Comparison of ENCODE assay signal across 8 mouse cellular contexts in the genomic region with DNA sequence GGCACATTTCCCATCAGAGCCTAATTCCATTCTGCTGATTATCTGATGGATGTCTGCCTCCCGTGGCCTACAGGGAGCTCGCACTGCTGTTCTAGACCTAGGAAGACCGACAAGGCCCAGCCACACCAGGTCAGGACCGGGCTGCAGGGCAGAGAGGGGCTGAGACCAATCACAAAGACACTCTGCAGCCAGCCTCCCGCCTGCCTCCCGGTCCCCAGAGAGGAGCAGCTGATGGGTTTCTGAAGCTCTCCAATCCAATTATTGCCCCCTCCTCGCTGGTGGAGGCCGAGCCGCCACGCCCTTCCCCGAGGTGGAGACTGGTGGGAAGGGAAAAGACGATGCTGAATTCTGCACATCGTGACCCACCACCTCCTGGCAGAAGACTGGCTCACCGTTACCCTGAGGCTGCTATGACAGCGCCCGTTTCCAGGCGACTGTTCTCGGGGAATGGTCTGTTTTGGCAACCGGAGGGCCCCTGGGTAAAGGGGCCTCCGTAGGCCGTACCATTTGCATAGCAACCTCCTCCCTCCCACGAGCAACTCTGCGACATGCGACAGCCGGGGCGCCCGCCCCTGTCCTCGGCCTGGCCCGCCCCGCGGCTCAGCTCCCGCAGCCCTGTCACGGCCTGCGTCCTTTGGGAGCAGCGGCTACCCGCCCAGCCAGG. TPM values are rescaled to one million over a fixed set of nuclear protein-coding genes. Genes with fewer than 3 reads are reported as not detected.
DNase-seq lines count a peak whose midpoint lies in the region; ATAC-seq and TF ChIP-seq lines count a peak whose summit lies in the region.

No protein-coding gene starts in this region.

- H3K4me2 ChIP-seq in heart, embryonic 12.5 days, result peak overlapping the region; percentile 78
- peak overlapping the region; percentile 66 for H3K4me2 ChIP-seq in kidney, embryonic 16.5 days (replicated peaks; ENCODE audit: low read depth, low read length)
- H3K4me2 ChIP-seq in midbrain, postnatal 0 days (ENCODE audit: low read depth, low read length, poor library complexity, severe bottlenecking), result peak overlapping the region; percentile 57

- peak; percentile 92 for DNase-seq in brain, embryonic 14.5 days (ENCODE audit: low read depth)
- peak; percentile 90 for DNase-seq in liver
- DNase-seq in midbrain, postnatal 0 days (ENCODE audit: low spot score), result peak; percentile 89
- DNase-seq in spleen, postnatal 36 days (ENCODE audit: low spot score in 2 of 2), result peak; percentile 83 to 84

- WGBS in heart, embryonic 12.5 days, result under 1% methylated on average over 35 of the region's 36 CpGs
- WGBS in kidney, embryonic 16.5 days, result under 1% methylated on average over 36 of the region's 36 CpGs
- 2% methylated on average over 32 of the region's 36 CpGs for WGBS in midbrain, postnatal 0 days

- H3K27ac ChIP-seq in heart, embryonic 12.5 days (ENCODE audit: poor library complexity, severe bottlenecking), result peak overlapping the region; percentile 96
- peak overlapping the region; percentile 85 for H3K27ac ChIP-seq in kidney, embryonic 16.5 days (ENCODE audit: low read length)
- H3K27ac ChIP-seq in midbrain, postnatal 0 days (ENCODE audit: low read depth, low read length), result peak overlapping the region; percentile 85

- no peaks in the 10 kb centered on the region for H3K27me3 ChIP-seq in heart, embryonic 12.5 days (replicated peaks)
- no peaks in the 10 kb centered on the region for H3K27me3 ChIP-seq in kidney, embryonic 16.5 days (ENCODE audit: insufficient read depth, low read length)
- H3K27me3 ChIP-seq in midbrain, postnatal 0 days (ENCODE audit: insufficient read depth, low read length), result no peaks in the 10 kb centered on the region

- ATAC-seq in CD4-positive, CD25-positive, alpha-beta regulatory T cell, adult 4 months, result peak; percentile 93
- ATAC-seq in erythroblast, adult 5-6 weeks (replicated peaks; ENCODE audit: low FRiP score, poor library complexity, severe bottlenecking), result peak; percentile 61
- ATAC-seq in heart, embryonic 12.5 days (ENCODE audit: insufficient number of reproducible peaks, low FRiP score), result peak; percentile 88
- ATAC-seq in kidney, embryonic 16.5 days (ENCODE audit: low FRiP score, low TSS enrichment), result peak; percentile 89
- peak; percentile 89 for ATAC-seq in midbrain, postnatal 0 days (ENCODE audit: low FRiP score)

- H3K36me3 ChIP-seq in heart, embryonic 12.5 days, result no peaks in the 10 kb centered on the region
- no peaks in the 10 kb centered on the region for H3K36me3 ChIP-seq in kidney, embryonic 16.5 days (ENCODE audit: insufficient read depth, low read length)
- H3K36me3 ChIP-seq in midbrain, postnatal 0 days (ENCODE audit: insufficient read depth, low read length), result no peaks in the 10 kb centered on the region

- TF ChIP-seq POLR2A in brain, embryonic 14.5 days (IDR thresholded peaks at IDR 0.05; ENCODE audit: borderline replicate concordance, extremely low read depth, insufficient read depth, insufficient read length, poor library complexity, severe bottlenecking), result 0 out of 2 replicates have a peak, but pooled peaks have one; percentile 29

- H3K4me3 ChIP-seq in heart, embryonic 12.5 days, result peak overlapping the region; percentile 49
- H3K4me3 ChIP-seq in kidney, embryonic 16.5 days (ENCODE audit: low read length), result peak overlapping the region; percentile 45
- peak overlapping the region; percentile 37 for H3K4me3 ChIP-seq in midbrain, postnatal 0 days (ENCODE audit: low read depth, low read length)

- no peak for TF ChIP-seq CTCF in brain, embryonic 14.5 days (IDR thresholded peaks at IDR 0.05; ENCODE audit: borderline replicate concordance, extremely low read depth, insufficient read depth, insufficient read length)
- 0 out of 2 replicates have a peak, but pooled peaks have one; percentile 4 for TF ChIP-seq CTCF in midbrain, postnatal 0 days (IDR thresholded peaks at IDR 0.05)

- peak overlapping the region; percentile 75 for H3K9ac ChIP-seq in heart, embryonic 12.5 days
- H3K9ac ChIP-seq in kidney, embryonic 16.5 days (replicated peaks; ENCODE audit: low read length), result peak overlapping the region; percentile 59
- H3K9ac ChIP-seq in midbrain, postnatal 0 days (replicated peaks; ENCODE audit: low read length, poor library complexity, severe bottlenecking), result peak overlapping the region; percentile 59

- H3K4me1 ChIP-seq in heart, embryonic 12.5 days (replicated peaks), result peaks cover 79% of the 10 kb centered on the region
- H3K4me1 ChIP-seq in kidney, embryonic 16.5 days (ENCODE audit: insufficient read depth, low read length), result peaks cover 26% of the 10 kb centered on the region
- H3K4me1 ChIP-seq in midbrain, postnatal 0 days (ENCODE audit: insufficient read depth, low read length), result peaks cover 2% of the 10 kb centered on the region; the same call in 1 of the 2 replicates

- no peaks in the 10 kb centered on the region for H3K9me3 ChIP-seq in heart, embryonic 12.5 days (replicated peaks)
- no peaks in the 10 kb centered on the region for H3K9me3 ChIP-seq in kidney, embryonic 16.5 days (ENCODE audit: low read length)
- no peaks in the 10 kb centered on the region for H3K9me3 ChIP-seq in midbrain, postnatal 0 days (ENCODE audit: low read length)

RNA-seq across cellular contexts. Expression of a gene that starts 53.5 kb away (rescaled TPM):
- polyA plus RNA-seq in CD4-positive, CD25-positive, alpha-beta regulatory T cell, adult 4 months (2017; shearing (Covaris generic)), result 100 to 1,000 TPM; 484 to 510 TPM
- 11.4 and 15.6 TPM in 2 replicates for polyA plus RNA-seq in brain, embryonic 14.5 days (2012; rRNA removed)
- total RNA-seq in erythroblast, adult 5-6 weeks (2015; ENCODE audit: low replicate concordance), result 342 and 357 TPM in 2 replicates
- total RNA-seq in erythroblast, adult 5-6 weeks (2017; ENCODE audit: low replicate concordance), result 725 and 933 TPM in 2 replicates
- 25.1 and 27.0 TPM in 2 replicates for polyA plus RNA-seq in heart, embryonic 12.5 days (2016; fragmentation: Nextera tagmentation; extraction: Ambion mirVana)
- polyA plus RNA-seq in kidney, embryonic 16.5 days (2015; fragmentation: Nextera tagmentation; extraction: Ambion mirVana), result 12.5 and 14.5 TPM in 2 replicates
- 8.3 and 10.9 TPM in 2 replicates for total RNA-seq in midbrain, postnatal 0 days (2014; rRNA removed)
- polyA plus RNA-seq in midbrain, postnatal 0 days (2015; fragmentation: Nextera tagmentation; extraction: Ambion mirVana), result 10.6 and 12.7 TPM in 2 replicates

Comparison
In these comparisons a context has a peak if more than half of its experiments do, and no peak if none do; other contexts are left out.
1. Peak in every context shown above with its lines: DNase-seq, ATAC-seq, H3K4me3 ChIP-seq and H3K27ac ChIP-seq.
2. RNA of a gene that starts 53.5 kb away (polyA plus RNA-seq): 484 to 510 TPM in CD4-positive, CD25-positive, alpha-beta regulatory T cell, adult 4 months; 25.1 to 27.0 TPM in heart, embryonic 12.5 days, 10.6 to 12.7 TPM in midbrain, postnatal 0 days, 12.5 to 14.5 TPM in kidney, embryonic 16.5 days and 11.4 to 15.6 TPM in brain, embryonic 14.5 days; every median in the first group is over 10 times any median in the second.